Mouse (Mus musculus) left cerebral cortex, adult 2 months (tissue): ENCODE measurements around the gene Spire2. TPM values are rescaled to one million over a fixed set of nuclear protein-coding genes. Genes with fewer than 3 reads are reported as not detected.

ENCODE experiments used
- DNase-seq, 2 experiments: peaks; one replicate each; pipeline ENCODE4 v3.0.0; 2021 to 2022; ENCODE audit warnings: low spot score in 2 of 2, mixed read lengths in 1 of 2; ENCODE audit errors: extremely low spot score in 1 of 2
- H3K27ac ChIP-seq: fragments of 200-600 bp; 2 replicates; pipeline ENCODE4 v1.8.1; 2022
- H3K4me3 ChIP-seq: fragments of 200-600 bp; 2 replicates; pipeline ENCODE4 v1.8.1; 2022
- CTCF ChIP-seq: fragments of 200-600 bp; IDR thresholded peaks from 2 replicates; pipeline ENCODE4 v1.8.1; 2022; ENCODE audit warnings: antibody characterized with exemption, mild to moderate bottlenecking, moderate library complexity
- intact Hi-C: fragments of 180-260 bp; cut with DNase I; formaldehyde crosslinking; loops from one replicate; pipeline ENCODE4 v1.15.1; 2025
- total RNA-seq, 2 experiments: library from RNA; stranded (reverse); gene quantifications; 2 replicates each; pipeline ENCODE4 v1.2.3; 2021

The Spire2 gene
- total RNA-seq, 2 experiments from 2014 or later, result 14.1 to 19.5 TPM

GRCm38 (mm10) chr8:123337475-123337874, 5.0 kb downstream of the Spire2 start:
- TF ChIP-seq CTCF, result no peak
- Histone ChIP-seq H3K27ac (no peak overlapping the region), H3K4me3 (no peak overlapping the region)
- intact Hi-C loops, result no loop called here
- no peak for DNase-seq

- TF ChIP-seq CTCF, result peak; percentile 22
- Histone ChIP-seq H3K4me3 (no peak overlapping the region), H3K27ac (no peak overlapping the region)
- DNase-seq, result no peak
- intact Hi-C loops, result no loop called here
These were observed 7.6 kb downstream of the Spire2 start for GRCm38 (mm10) chr8:123340071-123340470.

GRCm38 (mm10) chr8:123341040-123342015, 8.8 kb downstream of the Spire2 start:
- H3K27ac ChIP-seq, result no peak overlapping the region
- DNase-seq, result no peak
- no peak for TF ChIP-seq CTCF
- intact Hi-C loops, result no loop called here
- H3K4me3 ChIP-seq, result no peak overlapping the region

GRCm38 (mm10) chr8:123342253-123342652, 9.7 kb downstream of the Spire2 start:
- no peak overlapping the region for H3K4me3 ChIP-seq
- no peak for DNase-seq
- intact Hi-C loops, result no loop called here
- no peak overlapping the region for H3K27ac ChIP-seq
- no peak for TF ChIP-seq CTCF

- no peak for DNase-seq
- TF ChIP-seq CTCF, result no peak
- intact Hi-C loops, result no loop called here
- H3K4me3 ChIP-seq, result no peak overlapping the region
- no peak overlapping the region for H3K27ac ChIP-seq
These were observed 10.4 kb downstream of the Spire2 start for GRCm38 (mm10) chr8:123342911-123343310.

- H3K4me3 ChIP-seq, result no peak overlapping the region
- no peak for DNase-seq
- intact Hi-C loops, result no loop called here
- TF ChIP-seq CTCF, result no peak
- no peak overlapping the region for H3K27ac ChIP-seq
These were observed 10.9 kb downstream of the Spire2 start for GRCm38 (mm10) chr8:123343422-123343821.

- no peak for TF ChIP-seq CTCF
- H3K4me3 ChIP-seq, result no peak overlapping the region
- H3K27ac ChIP-seq, result no peak overlapping the region
- no peak for DNase-seq
- intact Hi-C loops, result no loop called here
These were observed 12.6 kb downstream of the Spire2 start for GRCm38 (mm10) chr8:123345135-123345534.

- DNase-seq, result no peak
- intact Hi-C loops, result no loop called here
- no peak overlapping the region for H3K27ac ChIP-seq
- no peak for TF ChIP-seq CTCF
- no peak overlapping the region for H3K4me3 ChIP-seq
These were observed 13.3 kb downstream of the Spire2 start for GRCm38 (mm10) chr8:123345856-123346255.

- TF ChIP-seq CTCF, result no peak
- DNase-seq, result no peak
- no peak overlapping the region for H3K27ac ChIP-seq
- H3K4me3 ChIP-seq, result no peak overlapping the region
- intact Hi-C loops, result no loop called here
These were observed 14.8 kb downstream of the Spire2 start for GRCm38 (mm10) chr8:123347293-123347692.

GRCm38 (mm10) chr8:123348237-123348843, 15.8 kb downstream of the Spire2 start:
- no peak for DNase-seq
- no peak for TF ChIP-seq CTCF
- Histone ChIP-seq H3K27ac (no peak overlapping the region), H3K4me3 (no peak overlapping the region)
- intact Hi-C loops, result no loop called here

GRCm38 (mm10) chr8:123349073-123349472, 16.6 kb downstream of the Spire2 start:
- no peak for TF ChIP-seq CTCF
- no peak overlapping the region for H3K27ac ChIP-seq
- no peak overlapping the region for H3K4me3 ChIP-seq
- DNase-seq, result no peak
- intact Hi-C loops, result no loop called here

GRCm38 (mm10) chr8:123352118-123352517, 19.6 kb downstream of the Spire2 start:
- H3K4me3 ChIP-seq, result no peak overlapping the region
- intact Hi-C loops, result loop anchor here (2.0 kb wide), 1 partner anchor 33 kb away; the partner anchor contains the start of gene Fanca
- DNase-seq, result no peak
- TF ChIP-seq CTCF, result no peak
- no peak overlapping the region for H3K27ac ChIP-seq
